Mouse (Mus musculus) right cerebral cortex, postnatal 36 days (tissue): Measurements from ENCODE around the gene Taf10.
A peak's percentile ranks its signal among the peaks of the same experiment; 100 is the strongest.

ENCODE experiments used
- DNase-seq, 2 experiments: peaks; one replicate each; pipeline ENCODE4 v3.0.0; 2022; ENCODE audit warnings: low spot score in 2 of 2, mixed read lengths in 1 of 2

The Taf10 gene

GRCm38 (mm10) chr7:105721916-105722315 is 22.2 kb downstream of the Taf10 start:
- no peak for DNase-seq

GRCm38 (mm10) chr7:105715366-105715765 is 28.8 kb downstream of the Taf10 start:
- DNase-seq = no peak

- DNase-seq = no peak
These were observed 35.4 kb downstream of the Taf10 start for GRCm38 (mm10) chr7:105708733-105709132.

GRCm38 (mm10) chr7:105703816-105704215 is 40.3 kb downstream of the Taf10 start:
- no peak for DNase-seq

- DNase-seq = peak in 1 of 2 experiments; percentile 63
These were observed 41.0 kb downstream of the Taf10 start for GRCm38 (mm10) chr7:105703184-105703583.

GRCm38 (mm10) chr7:105690875-105691274 is 53.3 kb downstream of the Taf10 start:
- DNase-seq = no peak
